Mouse (Mus musculus): Measurements from ENCODE around the gene Fap.

Fap gene

GRCm38 (mm10) chr2:62460231-62460710 lies 113.6 kb downstream of the Fap start:
- peak; percentile 81 to 83 for DNase-seq (ENCODE audit: low spot score in 2 of 2)

GRCm38 (mm10) chr2:62459241-62460174 lies 114.4 kb downstream of the Fap start:
- no peak for DNase-seq (ENCODE audit: low spot score in 2 of 2)

- peak in 1 of 2 experiments; percentile 17 for DNase-seq (ENCODE audit: low spot score in 2 of 2)
Observed at GRCm38 (mm10) chr2:62458070-62458469, 115.8 kb downstream of the Fap start.

DNA sequence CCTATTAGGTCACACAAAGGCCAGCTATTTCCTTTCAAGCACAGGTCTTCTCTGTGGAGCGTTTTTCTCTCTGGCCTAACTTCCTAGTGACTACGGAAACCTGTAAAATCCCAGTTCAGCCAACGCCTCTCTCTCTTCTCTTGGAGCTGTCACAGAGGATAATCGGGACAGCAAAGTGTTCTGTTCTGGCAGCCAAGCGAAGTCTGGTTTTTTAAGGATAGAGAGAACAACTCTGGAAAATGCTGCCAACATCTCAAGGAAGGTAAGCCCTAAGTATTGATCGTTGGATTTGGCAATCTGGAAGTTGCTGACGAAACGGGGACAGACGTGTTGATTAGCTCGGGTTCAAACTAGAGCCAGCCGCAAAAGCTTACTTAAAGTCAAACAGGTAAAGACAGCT lies 118.9 kb downstream of the Fap start:
- no peak for DNase-seq (ENCODE audit: low spot score in 2 of 2)

GRCm38 (mm10) chr2:62454033-62454432 lies 119.8 kb downstream of the Fap start:
- no peak for DNase-seq (ENCODE audit: low spot score in 2 of 2)

All from spleen, postnatal 36 days (tissue).